Mouse (Mus musculus): ENCODE measurements around the gene Arvcf.

DNA sequence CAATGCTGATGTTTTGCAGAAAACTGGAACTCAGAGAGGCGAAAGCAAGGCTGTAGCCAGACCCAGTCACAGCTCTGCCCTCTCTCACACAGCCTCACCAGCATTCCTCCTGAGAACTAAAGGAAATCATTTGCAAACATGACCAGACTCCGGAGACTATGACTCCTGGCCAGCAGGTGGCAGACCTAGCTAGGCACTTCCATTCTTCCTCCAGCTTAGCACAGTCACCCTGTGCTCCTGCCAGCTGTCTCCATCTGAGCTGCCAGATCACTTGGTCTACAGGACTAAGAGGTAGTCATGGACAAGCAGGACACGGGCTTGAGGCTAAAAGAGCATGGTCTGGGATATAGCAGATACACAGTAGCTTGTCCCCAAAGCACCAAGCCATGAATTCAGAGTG lies 2.7 kb upstream of the Arvcf start:
- no peak for TF ChIP-seq TAL1 (IDR thresholded peaks at IDR 0.05; ENCODE audit: low read length)
- peak; percentile 91 for TF ChIP-seq SMC3 (IDR thresholded peaks at IDR 0.05; ENCODE audit: low read depth, low read length)

Measured in MEL (cell line).